Mouse (Mus musculus) forebrain, embryonic 14.5 days (tissue): Measurements from ENCODE around the gene Gm43191. TPM values are rescaled to one million over a fixed set of nuclear protein-coding genes. Genes with fewer than 3 reads are reported as not detected.

ENCODE experiments used
- ATAC-seq: fragments of 200-750 bp; cut with Nextera tagmentation; 2 replicates; pipeline ENCODE4 v1.8.0; 2017; ENCODE audit warnings: mild to moderate bottlenecking, moderate library complexity
- DNase-seq: peaks from one replicate; pipeline ENCODE4 v3.0.0-alpha.2; 2015; ENCODE audit warnings: low spot score
- H3K27ac ChIP-seq: fragments of 300-500 bp; sonication (generic); 2 replicates; pipeline ENCODE4 v1.5.1; 2014; ENCODE audit warnings: low read depth, mild to moderate bottlenecking, control low read depth, low read length, moderate library complexity
- H3K27me3 ChIP-seq: fragments of 300-500 bp; sonication (generic); replicated peaks from 2 replicates; pipeline ENCODE4 v1.6.1; 2014; ENCODE audit warnings: low read length, control low read depth, mixed read lengths; ENCODE audit not compliant: control insufficient read depth, insufficient read depth
- H3K36me3 ChIP-seq: fragments of 300-500 bp; sonication (generic); 2 replicates; pipeline ENCODE4 v1.6.1; 2014; ENCODE audit warnings: low read length, control low read depth; ENCODE audit not compliant: control insufficient read depth, insufficient read depth
- H3K4me1 ChIP-seq: fragments of 300-500 bp; sonication (generic); 2 replicates; pipeline ENCODE4 v1.6.1; 2014; ENCODE audit warnings: antibody characterized with exemption, low read length, control low read depth; ENCODE audit not compliant: control insufficient read depth, insufficient read depth
- H3K4me2 ChIP-seq: fragments of 300-500 bp; sonication (generic); 2 replicates; pipeline ENCODE4 v1.6.1; 2014; ENCODE audit warnings: mild to moderate bottlenecking, control low read depth, low read length
- H3K4me3 ChIP-seq: fragments of 300-500 bp; sonication (generic); 2 replicates; pipeline ENCODE4 v1.5.1; 2014; ENCODE audit warnings: low read depth, low read length, control low read depth
- H3K9ac ChIP-seq: fragments of 300-500 bp; sonication (generic); 2 replicates; pipeline ENCODE4 v1.6.1; 2014; ENCODE audit warnings: mild to moderate bottlenecking, low read length, control low read depth, moderate library complexity
- H3K9me3 ChIP-seq: fragments of 300-500 bp; sonication (generic); replicated peaks from 2 replicates; pipeline ENCODE4 v1.6.1; 2016; ENCODE audit warnings: low read length, control low read depth, mixed read lengths; ENCODE audit not compliant: control insufficient read depth
- WGBS: fragments of 180-500 bp; shearing (Covaris S2); extraction: QIAGEN DNeasy Blood & Tissue Kit; methylation state at CpG from one replicate; pipeline ENCODE4 v1.1.7; 2014; 5-methylcytosine and 5-hydroxymethylcytosine counted together
- polyA plus RNA-seq: library from polyadenylated mRNA; unstranded; fragments of >200 nt; fragmentation: Nextera tagmentation; extraction: Ambion mirVana; gene quantifications from 2 replicates; pipeline ENCODE4 v1.2.1, GENCODE M21; 2014

The Gm43191 gene
- polyA plus RNA-seq, 1 experiment from 2014 or later: not detected

DNA sequence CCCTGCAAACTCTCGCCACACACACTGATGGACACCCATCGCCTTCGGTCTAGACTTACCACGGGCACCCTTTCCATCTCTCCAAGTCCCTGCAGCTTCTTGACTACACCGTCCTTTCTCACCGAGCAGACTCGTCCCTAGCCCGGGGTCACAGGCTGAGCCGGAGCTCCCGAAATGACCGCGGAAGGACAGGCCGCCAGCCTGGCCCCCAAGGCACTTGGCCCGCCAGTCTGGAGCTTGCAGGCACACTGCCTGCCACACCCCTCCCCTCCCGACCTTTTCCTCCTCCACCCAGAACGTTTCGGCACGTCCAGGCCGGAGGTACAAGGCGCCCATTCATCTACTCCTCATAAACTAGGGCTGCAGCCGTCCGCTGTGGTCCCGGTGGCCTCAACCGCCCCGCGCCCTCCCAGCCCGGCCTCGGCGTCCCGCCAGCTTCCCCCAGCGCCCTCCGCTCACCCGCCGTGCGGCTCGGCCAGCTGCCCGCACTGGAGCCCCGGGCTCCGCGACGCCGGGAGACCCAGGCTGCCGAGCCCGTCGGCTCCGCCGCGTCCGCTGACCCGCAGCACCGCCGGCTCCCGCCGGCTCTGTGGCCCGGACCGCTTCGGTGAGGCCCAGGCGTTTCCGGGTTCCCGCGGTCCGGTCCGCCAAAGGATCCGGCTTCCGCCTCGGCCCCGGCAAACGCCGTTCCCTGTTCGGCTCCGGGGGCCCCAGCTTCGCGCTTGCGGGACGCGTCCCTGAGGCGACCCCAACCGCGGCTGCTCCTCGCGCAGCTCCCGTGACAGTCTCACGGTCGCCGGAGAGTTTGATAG lies 30.8 kb upstream of the Gm43191 start:
- Histone ChIP-seq H3K4me3 (peak overlapping the region; percentile 92), H3K9ac (peak overlapping the region; percentile 94), H3K4me2 (peak overlapping the region; percentile 75), H3K27me3 (0 out of 2 replicates have a peak, but pooled peaks cover 5% of the 10 kb centered on the region), H3K4me1 (no peaks in the 10 kb centered on the region; the same call in 1 of the 2 replicates), H3K36me3 (no peaks in the 10 kb centered on the region), H3K9me3 (no peaks in the 10 kb centered on the region), H3K27ac (no peak overlapping the region; the same call in 1 of the 2 replicates)
- WGBS: under 1% methylated on average over 84 of the region's 85 CpGs
- ATAC-seq: peak; percentile 95
- peak; percentile 64 for DNase-seq

- peak overlapping the region; percentile 92 for H3K4me3 ChIP-seq
- 0 out of 2 replicates have a peak, but pooled peaks cover 5% of the 10 kb centered on the region for H3K27me3 ChIP-seq
- no peak overlapping the region for H3K9ac ChIP-seq
- no peak overlapping the region for H3K27ac ChIP-seq
- DNase-seq (no peak), ATAC-seq (no peak)
- H3K4me1 ChIP-seq: no peaks in the 10 kb centered on the region; the same call in 1 of the 2 replicates
- no peaks in the 10 kb centered on the region for H3K36me3 ChIP-seq
- H3K9me3 ChIP-seq: no peaks in the 10 kb centered on the region
- H3K4me2 ChIP-seq: peak overlapping the region; percentile 75
- WGBS: 58% methylated on average over 9 of the region's 9 CpGs
Observed at GRCm38 (mm10) chr3:116710941-116711340, 29.9 kb upstream of the Gm43191 start.

GRCm38 (mm10) chr3:116705637-116706204 lies 24.7 kb upstream of the Gm43191 start:
- Histone ChIP-seq H3K27me3 (no peaks in the 10 kb centered on the region), H3K9ac (no peak overlapping the region), H3K4me3 (no peak overlapping the region), H3K27ac (no peak overlapping the region), H3K36me3 (no peaks in the 10 kb centered on the region), H3K4me2 (no peak overlapping the region), H3K9me3 (no peaks in the 10 kb centered on the region), H3K4me1 (no peaks in the 10 kb centered on the region)
- 72% methylated on average over 1 of the region's 1 CpGs for WGBS
- ATAC-seq (no peak), DNase-seq (no peak)

DNA sequence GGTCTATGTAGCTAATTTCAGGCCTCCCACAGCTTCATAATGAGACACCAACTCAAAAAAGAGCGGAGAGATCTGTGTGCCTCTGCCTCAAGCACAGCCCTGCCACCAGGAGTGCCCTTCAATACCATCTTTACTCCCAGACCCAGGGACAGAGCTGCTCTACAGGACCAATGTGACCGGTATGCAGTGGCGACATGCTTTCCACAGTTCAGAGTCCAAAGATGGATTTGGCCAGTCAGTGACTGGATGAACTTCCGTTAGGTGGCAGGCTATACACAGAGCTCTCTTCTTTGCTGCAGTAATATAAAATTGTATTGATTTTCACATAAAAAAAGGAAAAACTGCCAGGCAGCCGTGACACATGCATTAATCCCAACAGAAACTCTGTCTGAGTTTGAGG lies 22.8 kb upstream of the Gm43191 start:
- H3K9ac ChIP-seq: no peak overlapping the region
- no peaks in the 10 kb centered on the region for H3K27me3 ChIP-seq
- no peaks in the 10 kb centered on the region for H3K36me3 ChIP-seq
- H3K27ac ChIP-seq: no peak overlapping the region
- H3K4me2 ChIP-seq: no peak overlapping the region
- DNase-seq (no peak), ATAC-seq (no peak)
- H3K4me1 ChIP-seq: no peaks in the 10 kb centered on the region
- 95% methylated on average over 5 of the region's 5 CpGs for WGBS
- H3K4me3 ChIP-seq: no peak overlapping the region
- H3K9me3 ChIP-seq: no peaks in the 10 kb centered on the region

DNA sequence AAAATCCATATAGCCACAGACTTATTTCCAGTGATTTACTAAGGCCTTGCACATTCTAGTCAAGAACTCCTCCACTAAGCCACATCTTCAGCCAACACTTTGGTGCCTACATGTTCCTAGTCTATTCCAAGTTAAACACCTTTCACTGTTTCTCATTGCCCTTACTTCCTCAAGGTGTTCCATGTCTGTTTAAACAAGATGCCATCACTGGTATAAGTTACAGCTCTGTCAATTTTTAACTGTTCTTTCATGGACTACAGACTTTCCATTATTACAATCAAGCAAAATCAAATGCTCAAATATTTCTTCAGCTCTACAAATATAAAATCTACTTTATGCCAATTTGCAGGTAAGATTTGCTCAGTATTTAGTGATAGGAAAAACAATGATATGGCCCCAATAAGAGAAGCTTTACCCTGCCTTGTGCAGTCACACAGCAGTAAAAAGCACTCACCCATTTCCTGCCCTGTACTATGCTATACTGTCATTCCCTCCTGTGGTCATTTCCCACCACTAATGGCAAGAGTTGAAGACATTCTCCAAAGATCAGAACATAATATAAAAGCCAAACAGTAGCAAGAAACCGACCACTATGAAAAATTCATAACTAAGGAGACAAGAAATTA lies 21.7 kb upstream of the Gm43191 start:
- Histone ChIP-seq H3K4me1 (no peaks in the 10 kb centered on the region), H3K9ac (no peak overlapping the region), H3K27me3 (no peaks in the 10 kb centered on the region), H3K4me2 (no peak overlapping the region), H3K27ac (no peak overlapping the region), H3K9me3 (no peaks in the 10 kb centered on the region), H3K36me3 (no peaks in the 10 kb centered on the region), H3K4me3 (no peak overlapping the region)
- WGBS: 93% methylated on average over 1 of the region's 1 CpGs
- ATAC-seq: no peak
- DNase-seq: no peak

- ATAC-seq (no peak), DNase-seq (no peak)
- H3K9ac ChIP-seq: no peak overlapping the region
- H3K27ac ChIP-seq: no peak overlapping the region
- H3K4me2 ChIP-seq: no peak overlapping the region
- H3K4me3 ChIP-seq: no peak overlapping the region
- H3K9me3 ChIP-seq: no peaks in the 10 kb centered on the region
- H3K27me3 ChIP-seq: no peaks in the 10 kb centered on the region
- WGBS: 96% methylated on average over 4 of the region's 4 CpGs
- no peaks in the 10 kb centered on the region for H3K4me1 ChIP-seq
- H3K36me3 ChIP-seq: no peaks in the 10 kb centered on the region
Observed at GRCm38 (mm10) chr3:116701601-116702000, 20.5 kb upstream of the Gm43191 start.

GRCm38 (mm10) chr3:116698786-116699185 lies 17.7 kb upstream of the Gm43191 start:
- H3K27ac ChIP-seq: no peak overlapping the region
- ATAC-seq: no peak
- 56% methylated on average over 2 of the region's 2 CpGs for WGBS
- DNase-seq: peak; percentile 11
- no peaks in the 10 kb centered on the region for H3K9me3 ChIP-seq
- no peak overlapping the region for H3K4me3 ChIP-seq
- H3K27me3 ChIP-seq: no peaks in the 10 kb centered on the region
- H3K4me2 ChIP-seq: no peak overlapping the region
- H3K36me3 ChIP-seq: no peaks in the 10 kb centered on the region
- H3K4me1 ChIP-seq: no peaks in the 10 kb centered on the region
- no peak overlapping the region for H3K9ac ChIP-seq

GRCm38 (mm10) chr3:116695666-116695985 lies 14.6 kb upstream of the Gm43191 start:
- no peak overlapping the region for H3K9ac ChIP-seq
- no peaks in the 10 kb centered on the region for H3K36me3 ChIP-seq
- no peaks in the 10 kb centered on the region for H3K27me3 ChIP-seq
- WGBS: 93% methylated on average over 2 of the region's 2 CpGs
- H3K9me3 ChIP-seq: no peaks in the 10 kb centered on the region
- no peak for DNase-seq
- no peak overlapping the region for H3K27ac ChIP-seq
- no peaks in the 10 kb centered on the region for H3K4me1 ChIP-seq
- ATAC-seq: no peak
- H3K4me2 ChIP-seq: no peak overlapping the region
- H3K4me3 ChIP-seq: no peak overlapping the region
